Mouse (Mus musculus) mouse trophoblast stem cell (cell line): Measurements from ENCODE around the gene Ccdc116.
"Not testable (repeated sequence)": the region's sequence is repeated elsewhere in the genome, so short reads cannot be mapped to it uniquely, and the experiment has no call there.

Experiments
- in situ Hi-C, 2 experiments: fragments of 300-500 bp; cut with MseI, MboI; formaldehyde crosslinking; loops; 2 replicates in 1 of 2; 3 replicates in 1 of 2; pipeline ENCODE4 v1.15.1; 2025

The Ccdc116 gene

DNA sequence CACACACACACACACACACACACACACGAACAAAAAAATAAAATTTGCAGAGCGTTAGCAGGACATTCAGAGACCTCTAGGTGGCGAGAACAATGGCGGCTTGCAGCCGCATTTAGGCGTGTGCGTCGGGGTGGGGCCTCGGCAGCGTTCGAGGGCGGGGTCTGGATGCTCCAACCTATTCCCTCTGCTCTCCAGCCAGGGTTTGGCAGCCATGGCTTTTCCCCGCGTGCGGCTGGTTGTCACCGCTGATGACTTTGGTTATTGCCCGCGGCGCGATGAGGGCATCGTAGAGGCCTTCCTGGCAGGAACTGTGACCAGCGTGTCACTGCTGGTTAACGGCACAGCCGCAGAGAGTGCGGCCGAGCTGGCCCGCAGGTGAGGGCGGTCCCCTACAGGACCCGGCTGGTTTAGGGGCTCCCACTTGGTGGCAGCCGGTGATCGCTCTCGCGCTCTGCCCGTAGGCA, at the start of gene Ccdc116:
Gene Ccdc116 (minus strand): TSS at position 458 of the 464 bp plus-strand sequence.
- in situ Hi-C loops = no loop called here

DNA sequence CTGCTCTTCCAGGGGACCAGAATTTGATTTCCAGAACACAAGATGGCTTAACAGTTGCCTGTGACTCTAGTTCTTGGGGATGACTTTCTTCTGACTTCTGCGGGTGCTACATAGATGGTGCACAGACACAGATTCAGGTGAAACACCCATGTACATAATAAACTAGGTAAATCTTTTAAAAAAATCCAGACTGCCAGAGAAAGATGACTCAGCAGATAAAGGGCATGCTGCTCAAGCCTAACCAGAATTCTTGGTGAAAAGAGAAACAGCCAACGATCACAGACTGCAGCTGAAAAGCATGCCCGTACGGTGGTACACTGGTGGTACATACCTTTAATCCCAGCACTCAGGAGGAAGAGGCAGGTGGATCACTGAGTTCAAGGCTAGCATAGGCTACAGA, 46.8 kb upstream of the Ccdc116 start:
- in situ Hi-C loops = no loop called here

DNA sequence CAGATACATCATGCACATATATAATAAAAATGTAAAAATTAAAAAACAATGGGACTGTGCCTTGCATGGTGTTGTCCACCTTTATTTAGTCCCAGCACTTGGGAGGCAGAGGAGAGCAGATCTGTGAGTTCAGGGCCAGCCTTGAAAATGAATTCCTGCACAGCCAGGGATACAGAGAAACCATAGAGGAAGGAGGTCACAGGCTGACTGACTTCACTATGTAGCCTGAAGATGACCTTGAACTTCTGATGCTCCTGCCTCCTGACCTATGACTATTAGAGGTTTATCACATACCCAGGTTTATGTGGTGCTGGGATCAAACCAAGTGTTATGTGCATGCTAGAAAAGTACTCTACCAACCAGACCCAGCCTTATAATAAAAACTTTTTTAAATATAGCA, 38.4 kb upstream of the Ccdc116 start:
- in situ Hi-C loops = no loop called here

DNA sequence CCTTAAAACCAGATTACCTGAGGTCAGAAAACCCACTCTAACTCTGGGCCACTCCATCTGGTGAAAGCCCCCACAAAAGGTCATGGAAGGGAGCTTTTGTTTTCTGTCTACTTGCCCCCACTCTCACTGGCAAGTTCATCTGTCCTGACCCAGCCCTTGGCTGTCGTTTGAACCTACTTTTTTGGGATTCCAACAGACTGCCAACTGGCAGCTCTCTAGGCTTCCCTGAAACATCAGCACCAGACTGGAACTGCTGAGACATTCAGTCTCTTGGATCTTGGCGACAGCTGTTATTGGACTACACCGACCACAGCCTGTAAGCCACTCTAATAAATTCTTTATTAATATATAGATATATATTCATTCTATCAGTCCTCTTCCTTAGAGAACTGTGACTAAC, 36.0 kb upstream of the Ccdc116 start:
- in situ Hi-C loops = no loop called here

DNA sequence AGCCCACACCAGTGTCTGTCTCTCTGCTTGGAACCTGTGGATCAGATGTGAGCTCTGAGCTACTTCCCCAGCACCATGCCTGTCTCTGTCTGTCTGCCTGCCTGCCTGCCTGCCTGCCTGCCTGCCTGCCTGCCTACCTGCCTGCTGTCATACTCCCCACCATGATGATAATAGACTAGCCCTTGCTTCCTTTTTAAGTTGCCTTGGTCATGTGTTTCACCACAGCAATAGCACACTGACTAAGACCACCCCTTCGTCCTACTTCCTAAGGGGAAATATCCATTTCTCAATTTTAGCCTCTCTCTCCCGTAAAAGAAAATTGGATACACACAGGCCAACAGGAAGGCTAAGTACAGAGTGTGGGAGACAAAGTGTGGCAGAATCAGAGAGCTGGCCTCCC, 35.1 kb upstream of the Ccdc116 start:
- in situ Hi-C loops = no loop called here

DNA sequence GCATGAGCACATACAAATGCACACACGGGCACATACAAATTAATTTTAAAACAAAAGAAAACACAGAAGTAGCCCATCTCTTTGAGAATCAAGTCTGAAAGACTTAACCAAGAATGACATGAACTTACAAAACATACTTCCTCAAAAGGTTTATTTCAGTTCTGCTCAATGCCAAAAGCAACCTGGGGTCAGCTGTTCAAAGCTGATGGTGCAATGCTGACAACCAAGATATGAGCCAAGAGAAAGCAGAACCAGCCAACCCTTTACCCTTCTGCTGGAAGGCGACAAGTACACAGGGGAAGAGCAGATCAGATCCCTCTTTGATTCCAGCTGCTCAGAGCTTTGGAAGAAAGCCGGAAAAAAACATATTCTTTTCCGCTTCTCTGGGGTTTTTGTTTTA, 34.4 kb upstream of the Ccdc116 start:
- in situ Hi-C loops = no loop called here

DNA sequence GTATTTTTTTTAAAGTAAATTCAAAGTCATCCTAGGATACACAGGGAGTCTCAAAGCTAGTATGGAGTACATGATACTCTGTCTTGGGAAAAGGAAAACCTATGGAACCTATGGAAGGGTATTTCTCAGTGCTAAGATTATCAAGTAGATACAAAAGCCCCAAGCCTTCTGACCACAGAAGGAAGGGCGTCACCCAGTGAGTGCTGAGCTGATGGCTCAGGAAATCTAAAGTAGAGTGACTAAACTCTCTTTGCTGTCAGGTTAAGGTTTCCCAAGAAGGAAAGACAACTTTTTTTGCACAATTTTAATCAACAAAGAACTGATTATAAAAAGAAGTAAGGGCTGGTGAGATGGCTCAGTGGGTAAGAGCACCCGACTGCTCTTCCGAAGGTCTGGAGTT, 32.7 kb upstream of the Ccdc116 start:
- in situ Hi-C loops = no loop called here

DNA sequence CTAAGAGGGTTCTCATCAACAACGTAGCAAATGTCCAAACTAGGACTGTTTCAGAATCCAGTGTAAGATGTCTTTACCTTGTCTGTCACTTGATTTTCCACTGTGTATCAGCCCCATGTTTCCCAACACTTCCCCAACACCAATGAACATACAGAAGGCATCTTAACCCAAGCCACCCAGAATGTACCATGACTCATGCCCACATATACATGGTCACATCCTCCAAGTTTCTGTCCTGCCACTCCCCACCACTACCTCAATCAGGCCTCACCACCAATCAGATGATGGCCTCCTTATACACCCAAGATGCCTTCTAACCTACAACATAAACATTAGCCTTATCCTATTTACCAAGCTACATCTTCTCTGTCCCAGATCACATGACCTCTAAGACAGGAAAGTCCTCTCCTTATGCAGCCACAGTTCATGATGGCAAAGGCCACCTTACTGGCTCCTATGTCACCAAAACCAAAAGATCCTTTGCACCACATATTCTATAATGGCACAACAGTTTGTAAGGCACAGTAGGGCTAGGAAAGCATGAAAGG, 30.7 kb upstream of the Ccdc116 start:
- in situ Hi-C loops = no loop called here

DNA sequence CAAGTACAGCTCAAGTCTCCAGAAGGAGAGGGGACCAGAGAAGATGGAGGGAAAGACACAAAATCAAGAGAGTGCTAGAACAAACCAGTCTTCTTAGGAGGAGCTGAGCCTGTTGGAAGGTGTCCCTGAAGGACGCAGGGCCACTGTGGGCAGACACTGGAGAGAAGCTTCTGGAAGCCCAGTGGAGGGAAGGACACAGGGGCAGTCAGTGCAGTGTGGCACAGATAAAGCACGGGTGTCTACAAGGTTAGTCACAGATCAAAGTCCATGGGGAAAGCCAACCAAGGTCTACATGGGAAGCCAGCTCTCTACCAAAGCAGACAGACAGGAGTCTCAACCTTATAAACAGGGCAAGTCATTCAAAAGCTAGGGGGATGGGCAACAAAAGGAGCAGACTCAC, 28.7 kb upstream of the Ccdc116 start:
- in situ Hi-C loops = no loop called here

DNA sequence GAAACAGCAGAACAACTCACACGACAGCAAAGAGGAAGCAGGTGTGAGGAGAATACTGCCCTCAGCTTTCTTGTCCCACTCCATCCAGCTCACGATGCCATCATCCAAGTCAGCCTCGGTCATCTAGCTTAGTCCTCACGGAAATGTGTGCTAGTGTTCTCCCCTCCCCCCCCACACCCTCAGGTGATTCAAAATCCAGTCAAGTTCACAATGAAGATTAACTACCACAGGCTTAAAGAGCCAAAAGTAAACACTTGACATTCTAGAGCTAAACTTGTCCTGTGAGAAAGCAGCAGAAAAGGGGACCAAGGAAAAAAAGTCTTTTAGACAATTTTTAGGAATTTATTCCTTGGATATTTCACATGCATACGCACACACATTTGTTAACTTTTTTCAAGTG, 21.0 kb upstream of the Ccdc116 start:
- in situ Hi-C loops = no loop called here

DNA sequence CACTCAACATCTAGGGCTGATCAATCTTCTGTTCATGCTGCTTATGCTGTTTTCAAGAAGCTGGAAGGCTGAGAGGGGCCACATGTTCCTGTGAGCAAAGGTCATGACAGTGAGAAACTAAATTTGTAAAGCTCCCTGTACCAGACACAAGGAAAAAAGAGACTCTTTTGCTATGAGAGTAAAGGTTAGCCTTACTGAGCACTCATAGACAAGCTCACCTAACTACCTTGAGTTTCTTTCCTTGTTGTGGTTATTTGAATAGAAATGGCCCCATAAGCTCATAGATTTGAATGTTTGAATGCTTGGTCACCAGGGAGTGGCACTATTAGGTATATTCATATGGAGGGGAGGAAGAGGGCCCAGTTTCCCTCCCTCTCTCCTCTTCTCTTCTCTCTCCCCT, 20.1 kb upstream of the Ccdc116 start:
- in situ Hi-C loops = no loop called here

DNA sequence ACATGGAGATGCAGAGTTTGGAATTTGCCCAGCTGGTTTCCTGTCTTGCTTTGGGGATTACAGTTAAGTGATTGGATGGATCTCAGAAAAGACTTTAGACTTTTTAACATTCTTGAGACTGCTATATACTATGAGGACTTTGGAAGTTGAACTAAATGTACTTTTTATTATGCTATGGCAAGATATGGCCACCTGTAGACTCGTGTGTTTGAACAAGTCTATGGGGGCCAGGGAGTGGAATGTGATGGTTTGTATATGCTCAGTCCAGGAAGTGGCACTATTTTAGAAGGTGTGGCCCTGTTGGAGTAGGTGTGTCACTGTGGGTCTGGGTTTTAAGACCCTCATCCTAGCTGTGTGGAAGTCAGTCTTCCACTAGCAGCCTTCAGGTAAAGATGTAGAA, 18.4 kb upstream of the Ccdc116 start:
- in situ Hi-C loops = not testable (repeated sequence)

DNA sequence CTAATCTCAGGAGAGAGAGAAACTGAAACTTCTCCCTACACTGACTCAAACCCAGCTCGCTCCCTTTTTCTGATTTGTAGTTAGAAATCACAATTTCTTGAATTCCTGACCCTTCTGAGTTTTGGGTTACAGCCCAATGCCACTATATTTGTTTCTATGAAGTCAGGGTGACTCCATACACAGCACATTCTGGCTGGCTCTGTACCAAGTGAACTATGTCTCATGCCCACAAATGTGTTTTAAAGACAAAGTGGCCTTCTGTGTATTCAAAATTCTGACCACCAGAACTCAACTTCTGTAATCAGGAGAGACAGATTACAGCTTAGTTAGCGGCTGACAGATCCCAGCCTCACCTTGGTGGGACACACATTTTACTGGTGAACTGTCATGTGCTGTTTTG, 7.3 kb upstream of the Ccdc116 start:
- in situ Hi-C loops = no loop called here

DNA sequence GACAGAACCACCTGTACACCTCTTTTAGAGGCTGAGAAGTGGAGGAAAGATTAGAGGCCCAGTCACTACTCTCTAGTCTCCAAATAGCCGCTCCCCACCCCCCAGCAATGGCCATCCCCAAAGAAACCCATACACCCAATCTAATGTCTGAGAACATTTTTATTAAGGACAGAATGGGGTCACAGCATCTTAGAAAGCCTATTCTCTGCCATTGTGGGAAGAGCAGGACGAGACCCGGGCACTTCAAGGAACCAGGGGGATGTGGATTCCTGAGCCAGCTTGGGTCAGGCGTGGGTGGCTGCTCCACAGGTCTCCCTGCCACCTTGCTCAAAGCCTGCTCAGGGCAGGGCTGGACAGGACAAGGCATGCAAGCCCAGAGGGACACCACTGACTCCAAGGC, 4.8 kb upstream of the Ccdc116 start:
- in situ Hi-C loops = no loop called here

DNA sequence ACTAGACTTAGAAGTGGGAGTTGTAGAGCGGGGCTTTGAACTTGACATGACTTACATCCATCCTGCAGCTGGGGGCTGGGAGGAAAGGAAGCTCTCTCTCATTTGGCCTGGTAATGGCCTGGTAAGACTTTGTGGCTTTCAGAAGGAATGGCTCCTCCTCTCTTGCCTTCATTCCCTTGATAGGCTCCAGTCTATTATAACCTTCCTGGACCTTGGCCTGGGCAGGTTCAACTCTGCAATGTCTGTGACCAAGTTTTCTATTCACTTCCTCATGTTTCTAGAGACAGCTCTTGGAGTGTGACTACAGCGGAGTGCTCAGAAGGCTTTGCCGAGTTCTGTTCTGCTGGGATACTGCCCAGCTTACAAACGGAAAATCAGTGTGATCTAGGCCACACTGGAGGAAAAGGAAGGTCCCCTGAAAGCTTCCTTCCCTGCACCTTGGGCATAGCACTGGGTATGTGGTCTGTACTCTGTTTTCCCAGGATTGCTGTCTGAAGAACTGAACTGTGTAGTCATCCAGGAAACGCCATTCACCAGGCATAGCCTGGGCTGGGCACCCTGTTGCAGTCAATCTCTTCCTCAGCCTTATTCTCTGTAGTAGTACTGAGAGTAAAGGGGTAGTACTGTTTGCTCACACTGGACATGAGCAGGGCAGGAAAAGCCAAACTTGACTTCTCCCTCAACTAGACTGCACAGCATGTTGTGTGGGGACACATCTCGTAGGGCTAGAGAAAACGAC, 3.7 kb upstream of the Ccdc116 start:
- in situ Hi-C loops = no loop called here

DNA sequence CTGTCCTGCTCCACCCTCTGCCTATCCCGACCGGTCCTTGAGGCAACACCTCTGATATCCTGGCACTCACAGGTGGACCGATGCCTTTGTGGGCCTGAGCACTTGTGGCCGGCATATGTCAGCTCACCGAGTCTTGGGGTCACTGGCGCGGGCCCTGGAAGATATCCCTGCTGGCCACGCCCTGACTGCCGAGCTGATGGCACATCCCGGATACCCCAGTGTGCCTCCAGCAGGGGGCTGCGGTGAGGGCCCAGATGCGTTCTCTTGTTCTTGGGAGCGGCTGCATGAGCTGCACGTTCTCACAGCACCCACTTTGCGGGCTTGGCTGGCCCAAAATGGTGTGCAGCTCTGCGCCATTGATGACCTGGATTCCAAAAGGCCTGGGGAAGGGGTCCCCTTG, 1.1 kb upstream of the Ccdc116 start:
- in situ Hi-C loops = no loop called here

DNA sequence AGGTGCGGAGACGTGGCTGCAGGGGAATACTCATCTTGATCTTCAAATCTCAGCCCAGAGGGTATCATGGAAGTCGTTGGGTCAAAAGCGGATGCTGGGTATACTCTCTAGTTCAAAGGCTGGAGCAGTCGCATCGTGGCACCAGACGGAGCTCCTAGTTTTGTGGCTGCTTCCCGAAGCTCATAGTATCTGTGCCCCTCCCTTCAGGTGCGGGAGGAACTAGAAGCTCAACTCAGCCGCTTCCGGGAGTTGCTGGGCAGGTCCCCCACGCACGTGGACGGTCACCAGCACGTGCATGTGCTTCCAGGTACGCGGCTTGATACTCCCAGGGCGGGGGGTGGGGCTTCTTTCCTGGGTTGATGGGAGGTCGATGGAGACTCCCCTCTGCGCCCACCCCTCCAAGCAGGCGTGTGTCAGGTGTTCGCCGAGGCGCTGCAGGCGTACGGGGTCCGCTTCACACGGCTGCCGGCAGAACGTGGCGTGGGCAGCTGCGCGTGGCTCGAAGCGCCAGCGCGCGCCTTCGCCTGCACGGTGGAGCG, 431 bp upstream of the Ccdc116 start:
- in situ Hi-C loops = no loop called here

DNA sequence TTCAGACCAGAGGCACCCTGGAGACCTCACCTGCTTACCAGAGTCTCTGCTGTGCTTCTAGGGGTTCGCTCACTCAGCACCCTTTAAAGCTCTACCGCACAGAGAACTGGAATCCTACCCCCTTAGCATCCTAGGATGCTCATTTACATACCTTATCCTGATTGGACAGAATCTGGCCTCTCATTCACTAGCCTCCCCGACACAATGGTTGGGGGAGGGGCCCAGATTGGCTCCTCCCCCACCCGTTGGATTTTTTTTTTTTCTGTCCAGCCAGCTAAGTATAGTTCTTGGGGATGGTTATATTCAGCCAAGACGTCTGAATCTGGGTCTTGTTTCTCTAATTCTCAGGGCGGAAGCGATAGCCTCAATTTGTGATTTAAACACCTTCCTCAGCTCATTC, 2.7 kb downstream of the Ccdc116 start, which contains the start of gene Ydjc:
Gene Ydjc (plus strand): TSS at position 283 of the 400 bp plus-strand sequence.
- in situ Hi-C loops = no loop called here

DNA sequence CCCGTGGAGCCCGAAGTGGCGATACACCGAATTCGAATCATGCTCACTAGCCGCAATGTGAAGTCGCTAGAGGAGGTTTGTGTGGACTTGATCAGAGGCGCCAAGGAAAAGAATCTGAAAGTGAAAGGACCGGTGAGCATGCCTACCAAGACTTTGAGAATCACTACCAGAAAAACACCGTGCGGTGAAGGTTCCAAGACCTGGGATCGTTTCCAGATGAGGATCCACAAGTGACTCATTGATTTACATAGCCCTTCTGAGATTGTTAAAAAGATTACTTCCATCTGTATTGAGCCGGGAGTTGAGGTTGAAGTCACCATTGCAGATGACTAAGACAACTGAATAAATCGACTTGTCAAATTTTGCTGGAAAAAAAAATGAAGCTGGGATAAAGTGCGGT, 9.7 kb downstream of the Ccdc116 start:
- in situ Hi-C loops = no loop called here

DNA sequence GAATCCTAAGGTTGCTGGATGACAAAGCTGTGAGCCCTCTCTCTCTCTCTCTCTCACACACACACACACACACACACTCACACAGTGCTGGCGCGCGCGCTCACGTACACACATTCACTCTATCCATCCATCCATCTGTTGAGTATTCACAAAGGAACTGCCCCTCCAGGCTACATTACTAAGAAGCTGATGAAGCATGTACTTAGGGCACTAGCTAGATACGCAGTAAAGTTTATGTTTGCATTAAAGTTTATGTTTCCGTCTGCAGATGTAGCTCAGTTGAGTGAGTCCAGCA, 14.2 kb downstream of the Ccdc116 start:
- in situ Hi-C loops = no loop called here

DNA sequence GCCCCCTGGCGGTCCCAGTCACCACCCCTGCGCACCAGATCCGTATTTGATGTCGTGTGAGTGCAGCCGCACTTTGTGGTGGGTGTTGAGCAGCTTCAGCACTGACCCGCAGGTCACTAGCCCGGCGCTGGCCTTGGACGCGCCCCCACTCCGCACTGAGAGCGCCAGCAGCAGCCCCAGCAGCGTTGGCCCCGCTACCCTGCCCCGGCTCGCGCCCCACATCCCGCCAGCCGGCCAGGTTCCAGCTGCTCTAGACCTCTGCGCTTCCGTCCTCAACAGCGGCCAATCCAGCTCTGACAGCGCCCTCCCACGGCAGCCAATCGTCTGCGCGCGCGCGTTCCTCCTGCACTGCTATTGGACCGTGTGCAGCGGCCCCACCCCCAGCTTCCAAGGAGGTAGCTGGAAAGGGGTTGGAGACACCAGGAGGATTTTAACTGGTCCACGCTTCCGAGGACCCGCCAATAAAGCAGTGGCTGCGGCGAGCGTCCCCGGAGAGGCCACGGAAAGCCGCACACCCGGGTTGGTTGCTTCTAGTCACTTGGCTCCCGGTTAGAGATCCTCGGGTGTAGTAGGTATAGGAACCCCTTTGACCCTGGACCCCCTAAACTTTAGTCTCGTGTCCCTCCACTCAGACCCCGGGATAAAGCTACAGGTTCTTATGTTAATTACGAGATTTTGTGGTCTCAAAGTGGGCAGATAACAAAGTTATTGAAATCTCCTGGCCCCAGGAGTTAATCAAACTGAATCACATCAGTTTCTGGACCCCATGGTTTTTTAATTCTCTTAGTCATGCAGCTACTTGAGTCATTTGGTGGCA, 14.7 kb downstream of the Ccdc116 start, which contains the start of gene Sdf2l1:
Gene Sdf2l1 (minus strand): TSS at position 295 of the 817 bp plus-strand sequence.
- in situ Hi-C loops = no loop called here
